Mouse (Mus musculus): ENCODE results near the gene Sapcd2.
"Not testable (repeated sequence)": the region's sequence is repeated elsewhere in the genome, so short reads cannot be mapped to it uniquely, and the experiment has no call there.

The Sapcd2 gene

GRCm38 (mm10) chr2:25372644-25373391, 697 bp downstream of the Sapcd2 start:
- DNase-seq (ENCODE audit: low spot score) = no peak

- DNase-seq (ENCODE audit: low spot score) = no peak
Measured at GRCm38 (mm10) chr2:25373431-25373830, 1.3 kb downstream of the Sapcd2 start.

- DNase-seq (ENCODE audit: low spot score) = no peak
Measured at GRCm38 (mm10) chr2:25376589-25376988, 4.5 kb downstream of the Sapcd2 start.

GRCm38 (mm10) chr2:25384492-25384891, 12.4 kb downstream of the Sapcd2 start:
- DNase-seq (ENCODE audit: low spot score) = no peak

GRCm38 (mm10) chr2:25391266-25391665, 19.1 kb downstream of the Sapcd2 start:
- peak; percentile 15 for DNase-seq (ENCODE audit: low spot score)

GRCm38 (mm10) chr2:25394281-25395221, 22.4 kb downstream of the Sapcd2 start:
- DNase-seq (ENCODE audit: low spot score) = peak; percentile 52

GRCm38 (mm10) chr2:25395721-25396596, 23.8 kb downstream of the Sapcd2 start, which contains the start of gene Entpd2:
Gene Entpd2, plus strand, starts transcription at chr2:25395874.
- DNase-seq (ENCODE audit: low spot score) = peak; percentile 36

- peak; percentile 56 for DNase-seq (ENCODE audit: low spot score)
Measured at GRCm38 (mm10) chr2:25396597-25396983, 24.5 kb downstream of the Sapcd2 start.

GRCm38 (mm10) chr2:25397010-25397409, 24.9 kb downstream of the Sapcd2 start:
- no peak for DNase-seq (ENCODE audit: low spot score)

- no peak for DNase-seq (ENCODE audit: low spot score)
Measured at GRCm38 (mm10) chr2:25398065-25398464, 25.9 kb downstream of the Sapcd2 start.

- DNase-seq (ENCODE audit: low spot score) = no peak
Measured at GRCm38 (mm10) chr2:25399051-25399450, 26.9 kb downstream of the Sapcd2 start, which contains the start of gene Npdc1. Gene Npdc1, plus strand, starts transcription at chr2:25399351.

GRCm38 (mm10) chr2:25400291-25400690, 28.2 kb downstream of the Sapcd2 start:
- DNase-seq (ENCODE audit: low spot score) = no peak

GRCm38 (mm10) chr2:25400764-25401163, 28.6 kb downstream of the Sapcd2 start:
- DNase-seq (ENCODE audit: low spot score) = peak; percentile 72

GRCm38 (mm10) chr2:25402377-25402971, 30.4 kb downstream of the Sapcd2 start:
- peak; percentile 72 for DNase-seq (ENCODE audit: low spot score)

- DNase-seq (ENCODE audit: low spot score) = peak; percentile 56
Measured at GRCm38 (mm10) chr2:25402972-25403601, 31.0 kb downstream of the Sapcd2 start.

GRCm38 (mm10) chr2:25403994-25404393, 31.9 kb downstream of the Sapcd2 start:
- DNase-seq (ENCODE audit: low spot score) = no peak

GRCm38 (mm10) chr2:25408908-25409307, 36.8 kb downstream of the Sapcd2 start:
- no peak for DNase-seq (ENCODE audit: low spot score)

GRCm38 (mm10) chr2:25413436-25413835, 41.3 kb downstream of the Sapcd2 start:
- DNase-seq (ENCODE audit: low spot score) = not testable (repeated sequence)

- no peak for DNase-seq (ENCODE audit: low spot score)
Measured at GRCm38 (mm10) chr2:25417426-25417825, 45.3 kb downstream of the Sapcd2 start.

GRCm38 (mm10) chr2:25421896-25422295, 49.8 kb downstream of the Sapcd2 start:
- no peak for DNase-seq (ENCODE audit: low spot score)

Data from testis, postnatal 14 days (tissue).